Mouse (Mus musculus) E14TG2a.4 (cell line): ENCODE data around the gene Mlana.

ENCODE experiments used
- CTCF ChIP-seq: conservative IDR thresholded peaks from 2 replicates; pipeline ENCODE4 v1.5.1; 2014; ENCODE audit warnings: low read length
- NANOG ChIP-seq: IDR thresholded peaks from 2 replicates; pipeline ENCODE4 v1.6.1; 2014; ENCODE audit warnings: borderline replicate concordance, low read length, mixed read lengths

DNA sequence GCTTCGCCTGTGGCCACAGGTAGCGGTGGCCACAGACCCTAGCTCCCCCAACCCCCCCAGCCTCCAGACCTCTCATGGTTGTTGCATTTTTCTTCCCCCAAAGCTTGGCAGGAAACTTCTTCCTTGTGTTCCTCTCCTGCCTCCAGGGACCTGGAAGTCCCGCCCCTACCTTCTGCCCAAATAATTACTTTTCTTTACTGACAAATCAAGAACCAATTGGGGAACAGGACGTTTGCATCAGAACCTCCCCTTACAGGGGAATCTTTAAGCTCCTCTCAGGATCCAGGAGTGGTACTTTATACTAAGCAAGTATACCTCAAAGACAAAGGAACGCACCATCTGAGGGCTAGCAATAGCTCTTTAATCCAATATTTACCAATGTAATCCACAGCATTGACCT, 32.7 kb upstream of the Mlana start:
- no peak for TF ChIP-seq CTCF
- no peak for TF ChIP-seq NANOG
